Comparison of ENCODE assay signal across 27 mouse cellular contexts in the genomic region with DNA sequence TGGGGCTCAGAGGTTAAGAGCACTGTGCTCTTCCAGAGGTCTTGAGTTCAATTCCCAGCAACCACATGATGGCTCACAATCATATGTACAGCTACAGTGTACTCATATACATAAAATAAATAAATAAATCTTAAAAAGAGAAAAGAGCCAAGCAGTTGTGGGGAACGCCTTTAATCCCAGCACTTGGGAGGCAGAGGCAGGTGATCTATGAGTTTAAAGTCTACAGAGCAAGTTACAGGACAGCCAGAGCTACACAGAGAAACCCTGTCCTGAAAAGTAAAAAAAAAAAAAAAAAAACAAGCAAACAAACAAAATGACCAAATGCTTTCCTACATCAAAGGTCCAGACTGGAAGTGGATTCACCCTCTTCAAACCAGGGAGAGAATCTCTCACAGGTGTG.
"Had no signal": no experiment of that assay in that cellular context is flagged by ENCODE, and none has a peak within 500 bp of the region (broad histone marks: within the 10 kb centered on the region; RNA-seq: fewer than 3 reads in every experiment).

No protein-coding gene starts in this region.

- ATAC-seq: hindbrain, embryonic 16.5 days; inflammation-experienced regulatory T-cells, adult 6 months; intestine, embryonic 15.5 days; intestine, postnatal 0 days; liver, postnatal 0 days had no signal

- H3K27me3 ChIP-seq: heart, embryonic 13.5 days; heart, embryonic 15.5 days; hindbrain, embryonic 12.5 days; intestine, embryonic 15.5 days; limb, embryonic 12.5 days; liver, embryonic 13.5 days; liver, embryonic 15.5 days had no signal

- H3K36me3 ChIP-seq: heart, embryonic 13.5 days; heart, embryonic 15.5 days; hindbrain, embryonic 10.5 days; hindbrain, embryonic 12.5 days; intestine, embryonic 15.5 days; limb, embryonic 10.5 days; limb, embryonic 12.5 days; liver, embryonic 13.5 days; liver, embryonic 15.5 days had no signal

- H3K27ac ChIP-seq: heart, adult 2 months; heart, embryonic 13.5 days; heart, embryonic 15.5 days; hindbrain, embryonic 10.5 days; hindbrain, embryonic 12.5 days; hindbrain, embryonic 14.5 days; intestine, embryonic 15.5 days; kidney, postnatal 0 days; layer of hippocampus, adult 2 months; left cerebral cortex, adult 2 months; limb, embryonic 10.5 days; limb, embryonic 12.5 days; liver, embryonic 13.5 days; liver, embryonic 15.5 days had no signal

- H3K9me3 ChIP-seq: heart, embryonic 13.5 days; heart, embryonic 15.5 days; hindbrain, embryonic 10.5 days; hindbrain, embryonic 12.5 days; intestine, embryonic 15.5 days; limb, embryonic 10.5 days; limb, embryonic 12.5 days; liver, embryonic 13.5 days; liver, embryonic 15.5 days had no signal

- H3K9ac ChIP-seq: heart, embryonic 13.5 days; heart, embryonic 15.5 days; hindbrain, embryonic 12.5 days; hindbrain, embryonic 14.5 days; intestine, embryonic 15.5 days; limb, embryonic 12.5 days; liver, embryonic 13.5 days; liver, embryonic 15.5 days; liver, postnatal 0 days had no signal

- H3K4me2 ChIP-seq: heart, embryonic 11.5 days; heart, embryonic 13.5 days; heart, embryonic 15.5 days; hindbrain, embryonic 12.5 days; hindbrain, embryonic 14.5 days; intestine, embryonic 15.5 days; limb, embryonic 12.5 days; liver, embryonic 11.5 days; liver, embryonic 13.5 days; liver, embryonic 15.5 days had no signal

- DNase-seq: gastrocnemius, adult 2 months; gastrocnemius, postnatal 10 days; gastrocnemius, postnatal 25 days; heart, adult 2 months; heart, postnatal 14 days; heart, postnatal 4 days; kidney, postnatal 4 days; liver; liver, embryonic 13.5 days; liver, postnatal 0 days had no signal

- H3K4me3 ChIP-seq: gastrocnemius, adult 2 months; heart, adult 2 months; heart, embryonic 13.5 days; heart, embryonic 15.5 days; hindbrain, embryonic 10.5 days; hindbrain, embryonic 12.5 days; intestine, embryonic 15.5 days; layer of hippocampus, adult 2 months; left cerebral cortex, adult 2 months; limb, embryonic 10.5 days; limb, embryonic 12.5 days; liver, embryonic 13.5 days; liver, embryonic 15.5 days had no signal
